Mouse (Mus musculus): ENCODE measurements around the gene Ipo11.
A peak's percentile ranks its signal among the peaks of the same experiment; 100 is the strongest.
"Not testable (repeated sequence)": the region's sequence is repeated elsewhere in the genome, so short reads cannot be mapped to it uniquely, and the experiment has no call there.

Gene Ipo11

DNA sequence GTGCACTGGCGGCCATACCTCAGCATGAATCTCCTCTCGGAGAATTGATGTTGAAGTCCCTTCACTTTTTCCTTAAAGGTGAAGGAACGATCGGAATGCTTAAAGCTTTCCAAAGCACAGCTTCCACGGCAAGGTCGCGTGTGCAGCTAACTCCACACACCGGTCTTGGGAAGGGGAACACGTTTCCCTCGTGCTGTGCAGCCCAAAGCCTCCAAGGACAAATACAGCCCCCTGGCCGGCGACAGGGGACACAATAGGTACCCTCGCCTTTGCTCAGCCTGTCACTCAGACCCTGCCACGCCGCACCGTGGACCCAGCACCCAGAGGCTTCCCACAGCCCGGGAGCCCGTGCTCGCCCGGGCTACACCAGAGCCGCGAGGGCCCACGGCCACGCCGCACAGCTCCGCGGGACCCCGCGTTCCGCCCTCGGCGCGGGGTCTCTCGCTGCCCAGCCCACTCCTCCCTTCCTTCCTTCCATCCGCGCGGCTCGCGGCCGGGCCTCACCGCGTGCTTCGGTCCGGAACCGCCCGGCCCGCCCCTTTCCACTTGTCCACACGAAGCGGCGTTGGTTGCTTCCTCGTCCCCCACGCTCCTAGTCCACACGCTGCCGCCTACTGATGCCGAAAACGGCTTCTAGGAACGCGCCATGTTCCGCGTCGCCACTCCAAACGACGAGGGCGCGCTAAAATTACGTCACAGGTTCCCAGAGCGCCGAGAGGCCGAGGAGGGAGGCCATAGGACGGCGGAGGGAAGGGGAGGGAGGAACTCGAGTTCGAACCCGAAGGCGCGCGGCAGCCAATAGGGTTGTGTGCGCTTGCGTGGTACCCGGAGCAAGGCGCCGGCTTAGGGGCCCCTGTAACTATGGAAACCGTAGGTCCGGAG is at the start of gene Ipo11:
Gene Ipo11 (minus strand): TSS at position 703 of the 882 bp plus-strand sequence.
- peak; percentile 74 to 89 for DNase-seq (ENCODE audit: low spot score in 2 of 2)

DNA sequence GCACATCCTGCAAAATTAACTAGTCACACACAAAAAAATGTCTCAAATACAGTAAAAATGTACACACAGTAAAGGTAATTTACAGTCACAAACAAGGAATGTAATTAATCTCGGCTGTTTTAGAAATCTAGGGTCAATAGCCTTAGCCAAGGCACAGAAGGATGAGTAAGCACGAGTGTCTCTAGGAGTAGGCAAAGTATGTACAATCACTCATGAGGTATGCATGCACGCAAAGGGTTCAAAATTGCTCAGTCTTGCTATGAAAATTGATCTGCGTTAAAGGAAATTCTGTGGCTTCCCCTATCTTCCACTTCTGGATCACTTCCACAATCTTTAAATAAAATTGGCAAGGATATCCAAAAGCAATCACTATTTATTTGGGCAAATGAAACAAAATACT is 24.7 kb upstream of the Ipo11 start:
- DNase-seq (ENCODE audit: low spot score in 2 of 2), result no peak

DNA sequence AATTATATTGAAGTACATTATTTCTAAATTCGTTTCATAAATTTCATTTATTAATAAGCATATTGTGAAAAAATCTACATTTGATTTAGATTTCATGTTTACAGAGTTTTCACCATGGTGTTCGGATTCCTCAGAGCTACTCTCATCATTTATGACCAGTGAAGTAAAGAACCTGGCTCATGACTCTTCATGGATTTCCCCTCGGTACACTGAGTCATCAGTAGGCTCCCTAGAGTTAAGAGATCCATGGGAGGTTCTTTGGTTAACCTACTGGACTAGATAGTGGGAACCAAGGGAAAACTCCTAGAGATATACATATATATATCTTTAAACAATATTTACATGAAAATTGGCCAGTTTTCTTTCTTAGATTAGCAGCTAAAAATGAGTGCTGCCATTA is 23.8 kb upstream of the Ipo11 start:
- DNase-seq (ENCODE audit: low spot score in 2 of 2), result no peak

DNA sequence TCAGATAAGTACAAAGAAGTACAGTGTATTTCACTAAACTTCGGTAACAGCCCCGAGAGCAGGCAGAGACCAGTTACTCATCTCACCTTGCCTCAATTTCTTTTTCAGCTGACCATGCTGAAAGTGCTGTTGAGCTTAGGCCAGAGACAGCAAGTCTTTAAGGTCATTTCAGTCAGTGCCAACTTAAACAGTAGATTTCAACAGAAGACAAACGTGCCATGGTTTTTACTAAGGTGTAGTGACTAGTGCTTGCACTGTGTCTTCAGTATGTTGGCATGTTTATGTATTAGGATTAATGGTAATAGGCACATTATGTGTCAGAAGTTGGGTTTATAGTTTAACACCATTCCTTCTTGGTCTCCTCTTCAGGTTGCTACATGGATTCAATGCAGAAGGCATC is 21.5 kb upstream of the Ipo11 start:
- no peak for DNase-seq (ENCODE audit: low spot score in 2 of 2)

DNA sequence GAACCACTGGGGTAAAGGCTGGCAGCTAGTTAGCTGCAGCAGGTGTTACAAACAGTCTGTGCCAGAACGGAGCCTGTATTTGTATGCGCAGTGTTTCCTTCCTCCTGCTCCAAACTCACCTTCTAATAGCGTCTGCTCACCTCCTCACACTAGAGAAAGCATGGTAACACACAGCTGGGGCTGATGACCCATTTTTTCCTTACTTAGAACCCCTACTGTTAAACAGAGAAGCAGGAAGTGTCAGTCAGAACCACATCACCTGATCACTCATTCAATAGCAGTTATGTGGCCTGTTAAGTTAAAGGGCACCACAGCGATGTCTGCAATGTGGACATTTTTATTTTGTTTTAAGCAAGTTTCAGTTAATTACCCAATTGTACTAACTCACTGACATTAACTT is 20.8 kb upstream of the Ipo11 start:
- no peak for DNase-seq (ENCODE audit: low spot score in 2 of 2)

DNA sequence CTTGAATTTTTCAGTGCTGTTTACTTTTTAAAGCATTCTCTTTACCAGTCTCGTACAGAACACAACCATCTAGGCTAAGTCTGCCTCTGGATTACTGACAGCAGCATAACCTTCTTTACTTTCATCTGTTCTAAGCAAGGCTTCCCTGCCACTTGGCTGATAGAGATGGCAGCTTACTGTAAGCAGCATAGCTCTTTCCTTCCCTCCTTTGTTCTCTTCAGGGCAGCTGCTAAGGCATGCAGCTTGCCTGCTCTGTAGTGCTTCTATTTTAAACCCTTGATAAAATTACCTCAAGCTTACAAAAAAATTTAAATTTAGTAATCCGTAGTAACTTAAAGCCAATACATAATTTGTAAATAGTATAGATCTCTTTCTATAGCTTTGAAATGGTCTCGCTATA is 18.1 kb upstream of the Ipo11 start:
- DNase-seq (ENCODE audit: low spot score in 2 of 2), result no peak

DNA sequence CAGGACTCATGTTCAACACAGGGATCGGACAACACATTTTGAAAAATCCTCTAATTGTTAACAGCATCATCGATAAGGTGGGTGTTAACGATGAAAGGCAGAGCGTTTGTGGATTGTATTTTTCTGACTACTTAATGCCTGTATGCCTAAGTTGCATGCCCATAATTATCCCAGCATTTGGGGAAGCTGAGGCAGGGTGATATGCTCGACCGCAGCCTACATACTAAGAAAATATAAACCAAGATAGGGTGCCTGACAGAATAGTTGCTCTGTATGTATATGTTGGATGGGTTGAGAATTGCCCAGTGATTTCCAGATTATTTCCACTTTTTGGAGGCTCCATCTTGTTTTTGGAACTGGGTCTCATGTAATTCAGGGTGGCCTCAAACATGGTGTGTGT is 10.8 kb upstream of the Ipo11 start:
- DNase-seq (ENCODE audit: low spot score in 2 of 2), result no peak

DNA sequence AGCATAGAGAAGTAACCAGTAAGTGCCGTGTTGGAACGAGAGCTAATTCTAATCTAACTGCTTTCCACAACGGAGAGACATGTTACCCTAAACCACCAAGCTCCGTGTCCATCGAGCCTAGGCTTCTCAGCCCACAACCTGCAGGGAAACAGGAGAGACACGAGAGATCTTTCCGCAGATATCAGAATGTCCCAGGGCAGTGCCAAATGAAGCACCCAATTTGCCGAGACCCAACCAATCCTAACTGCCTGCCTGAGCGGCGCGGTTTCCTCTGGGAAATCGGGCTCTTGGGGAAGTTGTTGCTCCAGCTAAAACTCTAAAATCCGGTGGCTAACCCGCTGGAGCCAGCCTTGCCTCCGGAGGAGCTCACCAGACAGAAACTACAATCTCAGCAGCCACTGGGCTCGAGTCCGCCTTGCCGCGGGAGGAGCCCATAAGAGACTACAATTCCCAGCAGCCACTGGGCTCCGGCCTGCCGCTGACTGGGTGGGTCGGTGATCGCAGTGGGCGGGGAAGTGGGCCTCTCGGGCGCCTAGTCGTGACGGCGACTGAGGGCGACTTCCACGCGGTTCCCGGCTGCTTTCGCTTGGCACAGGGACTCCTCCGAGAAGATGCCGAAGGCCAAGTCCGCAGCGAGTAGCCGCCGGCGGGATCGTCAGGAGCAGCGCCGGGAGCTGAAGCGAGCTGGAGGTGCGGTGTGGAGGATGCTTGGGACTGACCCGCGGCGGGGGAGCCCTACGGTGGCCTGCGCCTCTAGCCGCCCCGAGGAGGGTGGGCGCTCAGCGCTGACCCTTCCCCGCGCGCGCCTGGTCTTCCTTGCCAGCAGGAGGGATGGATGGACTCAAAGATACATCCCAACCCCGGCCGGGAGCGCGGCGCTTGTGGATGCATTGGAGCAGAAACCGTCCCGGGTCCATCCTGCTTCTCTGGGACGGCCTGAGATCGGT is 10.1 kb upstream of the Ipo11 start, which contains the start of gene Dimt1:
Gene Dimt1 (plus strand): TSS at position 534 of the 947 bp plus-strand sequence.
- peak; percentile 86 to 90 for DNase-seq (ENCODE audit: low spot score in 2 of 2)

DNA sequence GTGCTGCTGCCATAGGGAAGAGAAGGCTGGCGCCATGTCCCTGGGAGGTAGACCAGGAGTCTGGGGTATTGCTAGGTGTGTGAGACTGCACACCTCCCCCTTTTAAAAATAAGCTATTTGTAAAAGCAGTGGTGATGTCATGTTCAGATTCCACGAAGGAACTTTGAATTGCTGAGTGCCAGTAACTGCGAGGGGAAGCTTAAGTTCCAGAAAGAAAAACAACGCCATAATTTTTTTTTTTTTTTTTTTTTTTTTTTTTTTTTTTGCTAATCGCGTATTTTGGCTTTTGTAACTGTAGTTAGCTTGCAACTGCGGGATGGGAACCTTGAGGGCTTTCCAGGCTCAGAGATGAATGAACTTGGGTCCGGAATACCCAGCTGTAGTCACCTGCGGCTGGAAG is 8.8 kb upstream of the Ipo11 start:
- DNase-seq (ENCODE audit: low spot score in 2 of 2), result no peak

DNA sequence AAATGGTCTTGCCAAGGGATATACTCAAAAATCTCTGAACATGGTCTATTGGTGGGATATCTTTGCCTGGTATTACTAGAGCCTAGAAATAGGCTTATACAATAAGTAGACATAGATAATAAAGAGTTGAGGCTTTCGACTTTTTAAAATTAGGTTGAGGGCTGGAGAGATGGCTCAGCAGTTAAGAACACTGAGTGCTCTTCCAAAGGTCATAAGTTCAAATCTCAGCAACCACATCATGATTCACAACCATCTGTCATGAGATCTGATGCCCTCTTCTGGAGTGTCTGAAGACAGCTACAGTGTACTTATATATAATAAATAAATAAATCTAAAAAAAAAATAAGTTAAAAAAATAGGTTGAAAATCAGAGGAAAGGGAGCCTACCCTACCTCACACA is 6.0 kb upstream of the Ipo11 start:
- DNase-seq (ENCODE audit: low spot score in 2 of 2), result no peak

DNA sequence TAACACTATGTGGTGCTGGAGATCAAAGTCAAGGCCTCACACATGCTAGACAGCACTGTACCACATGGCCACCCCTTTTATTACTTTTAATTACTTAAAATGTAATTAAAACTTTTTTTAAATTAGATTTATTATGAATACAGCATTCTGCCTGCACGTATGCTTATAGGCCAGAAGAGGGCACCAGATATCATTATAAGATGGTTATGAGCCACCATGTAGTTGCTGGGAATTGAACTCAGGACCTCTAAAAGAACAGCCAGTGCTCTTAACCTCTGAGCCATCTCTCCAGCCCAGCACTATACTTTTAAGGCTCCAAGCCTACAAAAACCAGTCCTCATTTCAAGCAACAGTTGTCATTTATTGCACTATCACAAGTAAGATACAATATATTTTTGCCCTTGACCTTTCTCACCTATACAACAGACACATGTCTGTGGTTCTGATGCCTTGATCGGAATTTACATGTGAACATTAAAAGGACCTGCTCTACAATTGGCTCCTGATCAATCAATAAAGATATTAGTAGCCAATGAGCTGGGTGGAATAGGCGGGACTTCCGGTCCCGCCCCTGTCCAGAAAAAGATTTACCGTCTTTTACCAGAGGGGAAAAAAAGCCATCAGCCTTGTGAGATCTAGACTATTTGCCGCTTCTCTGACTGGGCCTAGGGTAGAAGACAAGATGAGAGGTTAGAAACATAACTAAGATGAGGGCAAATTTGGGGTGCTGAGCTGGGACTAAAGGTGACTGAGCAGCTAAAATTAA is 4.6 kb upstream of the Ipo11 start:
- DNase-seq (ENCODE audit: low spot score in 2 of 2), result no peak

DNA sequence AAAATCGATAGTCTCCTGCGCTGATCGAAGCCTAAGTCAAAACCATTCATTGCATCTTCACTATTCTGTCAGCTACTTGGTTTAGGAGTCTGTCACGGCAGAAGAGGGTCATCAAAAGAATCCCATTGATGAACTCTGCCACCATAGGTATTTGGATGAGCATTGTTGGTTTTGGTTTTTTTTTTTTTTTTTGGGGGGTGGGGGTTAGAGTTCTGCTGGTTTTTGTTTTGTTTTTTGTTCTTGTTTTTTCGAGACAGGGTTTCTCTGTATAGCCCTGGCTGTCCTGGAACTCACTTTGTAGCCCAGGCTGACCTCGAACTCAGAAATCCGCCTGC is 347 bp upstream of the Ipo11 start:
- DNase-seq (ENCODE audit: low spot score in 2 of 2), result no peak

DNA sequence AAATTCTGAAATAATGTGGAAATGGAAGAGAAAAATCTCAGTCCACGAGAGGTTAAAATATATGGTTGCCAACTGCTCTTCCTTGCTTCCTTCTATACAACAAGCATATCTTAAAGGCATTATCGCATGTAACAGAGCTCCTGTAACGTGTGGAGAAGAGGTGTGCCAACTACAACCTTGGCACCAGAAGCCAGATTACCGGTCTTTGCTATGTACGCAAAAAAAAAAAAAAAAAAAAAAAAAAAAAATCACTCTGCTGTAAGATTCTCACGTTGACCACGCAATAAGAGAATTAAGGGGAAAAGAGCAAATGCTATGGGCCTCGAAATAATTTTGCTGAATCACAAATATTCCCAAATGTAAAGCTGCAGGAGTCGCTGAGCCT is 895 bp downstream of the Ipo11 start:
- DNase-seq (ENCODE audit: low spot score in 2 of 2), result no peak

DNA sequence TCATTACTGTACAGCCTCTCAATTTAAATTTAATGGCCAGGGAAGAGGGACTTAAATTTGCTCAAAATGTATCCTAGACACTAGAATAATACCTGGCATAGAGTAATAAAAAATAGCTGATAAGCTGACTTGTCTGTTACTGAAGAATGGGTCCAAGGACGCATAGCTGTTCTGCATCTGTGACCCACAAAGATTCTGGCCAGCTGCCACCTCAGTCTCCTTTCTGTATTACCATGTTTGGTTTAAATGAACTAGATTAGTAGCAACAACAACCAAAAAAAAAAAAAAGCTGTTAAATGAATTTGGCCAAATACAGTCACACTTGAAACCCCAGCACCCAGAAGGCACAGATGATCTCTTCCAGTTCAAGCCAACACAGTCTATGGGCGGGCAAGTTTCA is 7.6 kb downstream of the Ipo11 start:
- no peak for DNase-seq (ENCODE audit: low spot score in 2 of 2)

DNA sequence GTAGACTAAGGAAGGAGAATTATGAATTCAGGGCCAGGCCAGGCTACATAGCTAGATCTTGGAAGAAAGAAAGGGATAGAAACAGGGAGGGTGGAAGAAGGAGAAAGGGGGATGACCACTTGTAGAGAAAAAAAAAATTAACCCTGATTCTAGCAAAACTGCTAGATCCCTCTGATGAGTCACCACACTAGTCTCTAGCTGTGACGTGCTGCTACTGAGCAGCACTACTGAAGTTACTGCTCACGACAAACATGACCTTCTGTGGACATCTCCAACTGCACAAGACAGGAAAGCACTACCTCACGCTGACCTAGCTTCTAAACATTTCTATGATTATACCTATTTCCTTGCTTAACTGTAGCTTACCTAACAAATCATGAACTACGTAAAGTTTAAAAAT is 8.5 kb downstream of the Ipo11 start:
- DNase-seq (ENCODE audit: low spot score in 2 of 2), result no peak

DNA sequence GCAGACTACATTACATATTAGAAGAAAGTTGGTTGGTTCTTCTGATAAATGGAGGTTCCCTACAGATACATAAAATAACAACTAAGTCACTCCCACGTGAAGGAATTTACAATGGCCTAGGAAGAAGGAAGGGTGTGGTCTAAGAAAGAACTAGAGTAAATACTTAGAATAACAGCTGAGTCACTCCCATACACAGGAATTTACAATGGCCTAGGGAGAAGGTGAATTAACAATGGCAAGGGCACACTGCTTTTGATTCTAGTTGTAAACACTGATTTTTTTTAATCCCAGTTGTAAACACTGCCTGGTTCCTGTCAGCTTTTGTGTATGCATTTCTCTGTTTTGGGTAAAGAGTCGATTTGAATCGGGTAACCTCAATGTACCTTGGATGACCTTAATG is 10.8 kb downstream of the Ipo11 start:
- DNase-seq (ENCODE audit: low spot score in 2 of 2), result not testable (repeated sequence)

DNA sequence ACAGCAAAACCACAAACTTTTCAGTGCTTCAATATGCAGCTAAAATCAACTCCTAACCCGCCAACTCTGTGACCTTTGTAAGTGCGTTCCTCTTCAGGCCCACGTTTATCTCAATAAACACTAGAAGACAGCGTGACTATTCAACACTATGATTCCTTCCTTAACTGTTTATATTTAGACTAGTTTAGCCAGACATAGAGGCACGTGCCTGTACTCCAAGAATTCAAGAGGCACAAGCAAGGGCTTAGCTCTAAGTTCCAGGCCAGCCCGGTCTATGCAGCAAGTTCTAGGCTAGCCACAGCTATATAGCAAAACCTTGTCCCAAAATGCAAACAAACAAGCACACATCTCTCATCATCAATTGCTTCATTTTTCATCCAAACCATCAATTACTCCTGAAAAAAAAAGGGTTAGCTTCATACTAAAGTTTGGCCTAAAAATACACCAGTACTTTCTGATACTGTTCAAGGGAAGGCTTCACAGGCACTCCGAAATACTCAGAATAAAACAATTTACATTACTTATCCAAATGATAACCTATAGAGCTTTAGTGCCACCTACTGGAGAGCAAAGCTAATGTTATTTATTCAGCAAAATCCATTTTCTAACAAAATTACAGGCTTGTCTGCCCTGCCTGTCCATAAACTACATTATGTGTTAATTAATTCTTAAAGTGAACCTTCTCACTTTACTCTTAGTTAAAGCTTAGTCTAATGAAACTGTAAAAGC is 18.3 kb downstream of the Ipo11 start:
- no peak for DNase-seq (ENCODE audit: low spot score in 2 of 2)

DNA sequence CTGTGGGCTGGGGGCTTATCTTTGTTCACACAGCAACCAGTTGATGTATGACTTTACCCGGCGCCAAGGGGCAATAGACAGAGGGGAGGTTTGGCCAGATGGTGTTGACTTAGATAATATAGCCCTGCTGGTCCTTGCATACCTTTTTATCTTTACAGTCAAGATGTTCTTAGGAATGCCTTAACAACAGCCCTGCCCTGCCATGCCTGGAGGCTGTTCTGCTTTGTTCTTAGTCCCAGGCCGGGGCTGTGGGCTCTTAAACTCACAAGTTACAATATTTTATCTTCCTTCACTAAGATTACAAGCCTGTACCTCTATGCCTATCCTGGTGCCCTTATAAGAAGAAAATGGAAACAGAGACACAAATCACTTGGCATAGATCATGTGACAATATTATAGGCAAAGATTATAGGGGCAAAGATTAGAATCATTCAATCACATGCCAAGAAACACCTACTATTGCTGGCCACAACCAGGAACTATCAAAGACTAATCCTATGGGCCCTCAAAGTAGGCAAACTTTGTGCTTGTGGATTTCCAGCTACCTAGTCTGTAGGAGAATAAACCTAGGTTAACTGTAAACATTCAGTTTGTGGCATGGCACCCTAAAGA is 23.5 kb downstream of the Ipo11 start:
- no peak for DNase-seq (ENCODE audit: low spot score in 2 of 2)

DNA sequence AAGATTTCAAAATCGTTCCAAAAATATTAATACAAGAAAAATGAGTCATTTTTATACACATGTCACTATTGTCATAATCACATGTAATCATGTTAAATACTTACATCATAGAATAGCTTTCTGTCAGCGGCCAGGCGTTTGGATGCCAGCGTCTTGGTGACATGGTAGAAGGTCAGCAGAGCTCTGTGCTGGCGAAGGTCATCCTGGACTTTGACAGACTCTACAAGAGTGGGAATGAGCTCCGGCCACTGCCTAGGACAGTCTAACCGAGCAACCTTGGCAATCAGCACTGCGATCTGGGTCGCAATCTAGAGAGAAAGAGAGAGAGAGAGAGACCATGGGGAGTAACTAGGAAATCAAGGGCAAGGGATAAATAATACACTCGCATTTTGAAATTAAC is 26.7 kb downstream of the Ipo11 start:
- DNase-seq (ENCODE audit: low spot score in 2 of 2), result no peak

DNA sequence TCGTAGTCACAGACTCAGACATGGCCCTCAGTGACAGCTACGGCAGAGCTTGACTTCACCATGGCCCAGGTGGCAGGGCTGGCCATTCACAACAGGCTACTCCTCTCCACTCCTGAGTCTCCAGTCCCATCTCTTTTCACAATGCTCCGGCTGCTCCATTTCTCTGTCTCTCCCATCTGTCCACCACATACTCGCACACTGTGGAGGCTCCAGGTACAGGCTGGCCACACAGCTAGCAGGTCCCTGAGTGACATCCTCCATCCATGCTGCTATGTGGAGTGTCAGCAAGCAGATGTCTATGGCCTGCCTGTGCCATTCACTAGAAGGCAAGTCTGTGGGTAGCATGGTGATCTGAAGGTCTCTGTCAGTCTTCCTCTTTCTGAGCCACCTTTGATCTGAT is 29.5 kb downstream of the Ipo11 start:
- DNase-seq (ENCODE audit: low spot score in 2 of 2), result no peak

DNA sequence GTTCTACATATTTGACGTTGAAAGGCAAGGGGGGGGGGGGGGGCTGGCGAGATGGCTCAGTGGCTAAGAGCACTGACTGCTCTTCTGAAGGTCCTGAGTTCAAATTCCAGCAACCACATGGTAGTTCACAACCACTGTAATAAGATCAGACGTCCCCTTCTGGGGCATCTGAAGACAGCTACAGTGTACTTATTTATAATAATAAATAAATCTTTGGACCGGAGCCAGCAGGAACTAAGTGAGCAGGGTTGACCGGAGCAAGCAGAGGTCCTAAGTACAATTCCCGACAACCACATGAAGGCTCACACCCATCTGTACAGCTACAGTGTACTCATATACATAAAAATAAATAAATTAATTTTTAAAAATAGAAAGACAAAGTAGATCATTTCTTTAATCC is 31.6 kb downstream of the Ipo11 start:
- not testable (repeated sequence) for DNase-seq (ENCODE audit: low spot score in 2 of 2)

All from spleen, postnatal 14 days (tissue).